Mouse (Mus musculus) testis, adult 10 weeks (tissue): Measurements from ENCODE around the gene Zscan26. TPM values are rescaled to one million over a fixed set of nuclear protein-coding genes. Genes with fewer than 3 reads are reported as not detected.

Experiments
- polyA plus RNA-seq: library from polyadenylated mRNA; stranded (reverse); fragments of 350-450 nt; fragmentation: Illumina TruSeq; extraction: RNeasy Lipid Tissue Mini Kit (QIAGEN cat#74804); gene quantifications from one replicate; pipeline ENCODE4 v1.2.3, GENCODE M21; 2014; ENCODE audit warnings: low read depth, low replicate concordance

The Zscan26 gene
- 21.1 TPM for polyA plus RNA-seq

DNA sequence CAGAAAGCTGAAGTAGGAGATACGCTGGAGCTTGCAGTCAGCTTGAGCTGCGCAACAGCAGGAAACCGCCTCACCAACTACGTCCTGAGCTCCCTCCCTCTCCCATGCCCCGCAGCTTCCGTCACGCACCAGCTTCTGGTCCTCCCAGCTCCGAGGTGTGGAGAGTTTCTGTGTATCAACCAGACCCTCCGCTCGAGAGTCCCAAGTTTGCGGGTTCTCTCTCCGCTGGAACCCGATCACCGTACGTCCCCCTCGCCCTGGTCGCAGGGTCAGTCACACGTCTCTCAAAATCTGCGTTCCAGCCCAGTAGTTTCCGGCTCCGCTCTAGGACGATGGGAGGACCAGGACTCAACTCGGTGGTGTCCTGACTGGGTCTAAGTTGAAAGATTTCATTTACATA is at the start of gene Zscan26:
Gene Zscan26, minus strand, starts transcription at position 282 of the 400 bp plus-strand sequence.

DNA sequence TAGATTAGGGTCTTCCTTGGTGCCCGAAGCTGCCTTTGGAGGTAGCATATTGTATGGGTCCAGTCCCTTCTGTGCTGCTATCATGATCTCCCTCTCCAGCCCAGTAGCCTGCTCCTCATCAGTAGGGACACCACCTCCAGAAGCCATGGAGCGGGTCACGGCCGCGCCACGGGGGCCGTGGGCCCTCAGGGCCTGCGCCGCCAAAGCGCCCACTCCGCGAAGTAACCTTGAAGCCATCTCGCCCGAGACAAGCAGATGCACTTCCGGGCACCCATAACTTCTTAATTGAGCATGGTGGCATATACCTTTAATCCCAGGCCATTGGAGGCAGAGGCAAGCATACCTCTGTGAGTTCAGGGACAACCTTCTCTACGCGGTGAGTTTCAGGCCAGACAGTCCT is 47.7 kb upstream of the Zscan26 start, which contains the start of gene Gm11273:
Gene Gm11273, minus strand, starts transcription at position 237 of the 400 bp plus-strand sequence.

DNA sequence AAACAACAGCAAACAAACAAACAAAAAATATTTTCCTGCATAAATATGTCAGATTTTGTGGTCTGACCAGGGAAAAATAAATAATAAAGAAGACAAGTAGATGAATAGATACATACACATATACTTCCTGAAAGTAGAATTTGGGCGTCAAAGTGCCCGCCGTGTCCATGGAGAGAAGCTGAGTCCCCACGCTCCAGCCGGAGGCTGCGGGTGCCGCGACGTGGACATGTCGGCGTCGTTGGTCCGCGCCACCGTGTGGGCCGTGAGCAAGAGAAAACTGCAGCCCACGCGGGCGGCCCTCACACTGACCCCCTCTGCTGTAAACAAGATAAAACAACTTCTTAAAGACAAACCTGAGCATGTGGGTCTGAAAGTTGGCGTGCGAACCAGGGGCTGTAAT is 41.5 kb upstream of the Zscan26 start, which contains the start of gene AK157302:
Gene AK157302, plus strand, starts transcription at position 144 of the 400 bp plus-strand sequence.

DNA sequence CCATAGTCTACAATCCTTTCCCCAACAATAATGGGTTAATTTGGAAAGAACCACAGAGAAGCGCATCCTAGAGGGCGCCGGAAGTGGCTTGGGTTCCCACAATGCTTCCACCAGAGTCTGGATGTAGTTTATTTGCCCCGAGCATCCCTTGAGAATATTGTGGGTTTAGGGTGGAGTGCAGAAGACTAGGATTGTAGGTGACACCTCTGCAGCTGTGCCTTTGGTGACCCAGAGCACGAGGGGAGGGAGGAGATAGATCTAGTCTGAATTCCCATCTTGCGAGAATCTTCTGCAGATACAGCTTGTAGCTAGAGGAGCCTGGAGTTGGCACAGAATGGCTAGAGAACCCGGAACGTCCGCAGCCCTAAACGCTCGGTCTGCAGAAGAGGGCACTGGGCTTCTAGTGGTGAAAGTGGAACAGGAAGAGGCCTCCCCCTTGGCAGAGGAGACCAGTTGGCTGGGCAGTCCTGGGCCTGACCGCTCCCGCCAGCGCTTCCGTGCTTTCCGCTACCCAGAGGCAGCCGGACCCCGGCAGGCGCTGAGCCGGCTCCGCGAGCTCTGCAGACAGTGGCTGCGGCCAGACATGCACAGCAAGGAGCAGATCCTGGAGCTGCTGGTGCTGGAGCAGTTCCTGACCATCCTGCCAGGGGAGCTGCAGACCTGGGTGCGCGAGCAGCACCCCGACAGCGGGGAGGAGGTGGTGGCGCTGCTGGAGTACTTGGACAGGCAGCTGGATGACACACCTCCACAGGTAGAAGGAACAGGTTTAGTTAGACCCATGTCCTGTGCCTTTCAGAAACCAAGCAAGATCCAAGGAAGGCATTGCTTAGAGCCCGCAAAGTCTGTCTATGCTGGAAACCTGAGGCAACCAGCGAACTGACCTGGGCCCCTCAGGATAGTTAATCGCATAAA is 25.5 kb upstream of the Zscan26 start, which contains the start of the genes Zkscan4 and Gm10065:
Gene Zkscan4, plus strand, starts transcription at position 149 of the 912 bp plus-strand sequence.
Gene Gm10065, minus strand, starts transcription at position 683 of the 912 bp plus-strand sequence.

DNA sequence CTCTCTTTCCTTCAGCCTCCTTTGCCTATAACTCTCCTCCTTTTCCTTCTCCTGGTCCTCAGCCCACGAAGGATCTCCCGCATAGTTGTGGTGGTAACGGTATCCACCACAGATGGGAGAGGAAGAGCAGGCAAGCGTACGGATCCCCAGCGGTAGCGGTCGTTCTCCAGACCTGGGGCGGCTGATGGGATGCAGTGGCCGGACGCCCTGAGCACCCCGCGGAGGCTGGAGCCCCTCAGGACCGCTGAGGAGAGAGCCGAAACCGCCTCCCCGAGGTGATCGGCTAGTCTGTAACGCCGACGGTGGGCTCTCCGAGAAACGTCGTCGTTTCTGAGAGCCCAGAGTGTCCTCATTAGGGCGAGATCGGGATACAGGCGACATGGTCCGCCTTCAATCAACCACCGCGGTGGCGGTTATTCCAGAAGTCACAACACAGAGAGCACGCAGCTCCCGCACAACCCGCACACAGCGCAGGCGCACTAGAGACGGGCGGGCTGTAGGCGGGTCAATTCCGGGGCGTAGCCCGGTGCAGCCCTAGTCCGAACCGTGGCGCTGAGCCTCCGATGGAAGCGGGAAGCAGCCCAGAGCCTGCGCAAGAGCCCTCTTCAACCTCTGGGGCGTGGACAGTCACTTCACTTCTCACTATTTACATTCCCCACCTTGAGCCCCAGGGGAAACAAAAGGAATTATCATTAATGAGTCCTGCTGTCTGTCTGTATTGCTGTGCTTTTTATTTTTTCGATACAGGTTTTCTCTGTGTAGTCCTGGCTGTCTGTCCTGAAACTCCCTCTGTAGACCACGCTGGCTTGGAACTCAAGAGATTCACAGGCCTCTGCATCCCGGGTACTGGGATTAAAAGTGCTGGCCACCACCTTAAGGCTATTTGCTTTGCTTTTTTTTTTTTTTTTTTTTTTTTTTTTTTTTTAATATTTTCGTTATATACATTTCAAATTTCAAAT is 14.8 kb upstream of the Zscan26 start, which contains the start of gene Nkapl:
Gene Nkapl, minus strand, starts transcription at position 449 of the 959 bp plus-strand sequence.

DNA sequence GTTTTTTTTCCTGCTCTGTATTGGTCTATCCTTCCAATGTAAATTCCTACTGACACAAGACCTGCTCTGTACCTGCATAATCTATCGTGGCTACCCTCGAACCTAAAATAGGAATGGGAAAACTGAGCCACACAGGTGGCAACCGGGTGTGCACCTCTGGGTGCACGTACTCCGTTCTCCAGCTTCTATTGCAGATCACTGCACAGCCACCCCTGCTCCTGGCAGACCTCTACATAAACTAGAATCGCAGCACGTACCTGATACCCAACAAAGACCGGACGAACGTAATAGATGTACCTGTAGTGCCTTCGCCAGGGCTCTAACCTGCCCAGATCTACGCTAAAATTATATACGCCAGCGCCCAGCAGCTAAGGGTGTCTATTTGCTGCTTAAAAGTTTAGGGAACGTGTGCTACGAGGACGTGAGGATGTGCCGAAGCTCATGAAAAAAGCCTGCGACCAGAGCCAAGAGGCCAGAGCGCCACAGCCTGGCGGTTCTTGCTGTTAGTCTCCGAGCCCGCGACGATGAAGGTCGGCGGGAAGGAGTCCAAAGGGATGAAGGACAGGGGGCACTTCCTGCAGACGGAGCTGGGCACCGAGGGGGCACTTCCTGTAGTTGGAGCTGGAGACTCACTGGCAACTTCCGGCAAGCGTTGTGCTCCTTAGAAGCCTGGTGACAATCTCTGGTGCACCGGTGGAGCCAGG is 12.9 kb downstream of the Zscan26 start, which contains the start of gene Pgbd1:
Gene Pgbd1, minus strand, starts transcription at position 556 of the 704 bp plus-strand sequence.

DNA sequence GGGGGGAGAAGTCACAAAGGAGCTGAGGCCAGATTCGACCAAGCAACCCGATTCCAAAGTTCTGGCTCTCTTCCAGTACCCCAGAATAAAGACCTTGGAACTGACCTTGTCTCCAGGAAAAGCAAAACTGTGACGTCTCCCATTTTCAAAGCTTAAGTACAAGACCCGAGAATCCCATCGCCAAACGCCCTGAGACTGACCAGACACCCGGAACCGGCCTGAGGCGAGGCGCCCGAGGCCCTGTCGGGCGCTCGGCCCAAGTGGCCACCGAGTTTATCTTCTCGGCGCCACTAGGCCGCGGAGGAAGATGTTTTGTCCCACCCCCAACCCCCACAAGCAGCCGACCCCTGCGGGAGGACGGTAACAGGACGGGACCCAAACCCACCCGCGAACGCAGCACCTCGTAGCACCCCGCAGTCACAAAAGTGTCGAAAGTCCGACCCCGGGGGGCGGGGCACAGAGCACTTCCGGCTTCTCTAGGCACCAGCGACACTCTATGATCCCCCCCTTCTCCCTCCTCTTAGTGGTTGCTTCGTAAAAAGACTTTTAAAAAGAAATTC is 51.2 kb downstream of the Zscan26 start, which contains the start of gene Zkscan3:
Gene Zkscan3, minus strand, starts transcription at position 469 of the 560 bp plus-strand sequence.

Other genes starting within 250 kb of the Zscan26 start
- gene Gpx5, start 161.0 kb downstream of the Zscan26 start, polyA plus RNA-seq, result not detected
- 42.6 TPM for gene Gpx6, start 141.6 kb downstream of the Zscan26 start, polyA plus RNA-seq
- not detected for gene Olfr1367, start 106.8 kb downstream of the Zscan26 start, polyA plus RNA-seq
- 87.2 TPM for gene Zscan12, start 90.9 kb downstream of the Zscan26 start, polyA plus RNA-seq
- gene Zkscan3, start 51.0 kb downstream of the Zscan26 start, polyA plus RNA-seq, result 29.9 TPM
- gene Pgbd1, start 12.7 kb downstream of the Zscan26 start, polyA plus RNA-seq, result 13.0 TPM
- 189 TPM for gene Nkapl, start 14.8 kb upstream of the Zscan26 start, polyA plus RNA-seq
- gene Zkscan4, start 25.2 kb upstream of the Zscan26 start, polyA plus RNA-seq, result 0.67 TPM
- gene Gm10065, start 25.7 kb upstream of the Zscan26 start, polyA plus RNA-seq, result not detected
- gene AK157302, start 41.5 kb upstream of the Zscan26 start, polyA plus RNA-seq, result 10.2 TPM
- gene Gm11273, start 47.7 kb upstream of the Zscan26 start, polyA plus RNA-seq, result 0.88 TPM
- gene Zkscan8, start 77.4 kb upstream of the Zscan26 start, polyA plus RNA-seq, result 9.0 TPM
- gene Olfr1366, start 89.1 kb upstream of the Zscan26 start, polyA plus RNA-seq, result not detected
- gene Olfr1535, start 106.2 kb upstream of the Zscan26 start, polyA plus RNA-seq, result not detected
- gene Olfr1364, start 128.0 kb upstream of the Zscan26 start, polyA plus RNA-seq, result not detected
- not detected for gene Olfr1362, start 160.3 kb upstream of the Zscan26 start, polyA plus RNA-seq
- not detected for gene Olfr11, start 188.8 kb upstream of the Zscan26 start, polyA plus RNA-seq
- gene Olfr1361, start 209.7 kb upstream of the Zscan26 start, polyA plus RNA-seq, result not detected
- not detected for gene Olfr1360, start 223.7 kb upstream of the Zscan26 start, polyA plus RNA-seq
- not detected for gene Olfr1359, start 244.4 kb upstream of the Zscan26 start, polyA plus RNA-seq